Mouse (Mus musculus) neural tube, embryonic 15.5 days (tissue): ENCODE results near the gene Mks1. TPM values are rescaled to one million over a fixed set of nuclear protein-coding genes. Genes with fewer than 3 reads are reported as not detected.

Experiments used
- ATAC-seq: fragments of 200-750 bp; cut with Nextera tagmentation; 2 replicates; pipeline ENCODE4 v1.8.0; 2017; ENCODE audit warnings: mild to moderate bottlenecking, moderate TSS enrichment, moderate library complexity; ENCODE audit not compliant: low FRiP score
- H3K27ac ChIP-seq: fragments of 300-500 bp; sonication (generic); replicated peaks from 2 replicates; pipeline ENCODE4 v1.5.1; 2015; ENCODE audit warnings: mild to moderate bottlenecking, inconsistent platforms
- H3K27me3 ChIP-seq: fragments of 300-500 bp; sonication (generic); replicated peaks from 2 replicates; pipeline ENCODE4 v1.6.1; 2015; ENCODE audit warnings: inconsistent platforms
- H3K36me3 ChIP-seq: fragments of 300-500 bp; sonication (generic); 2 replicates; pipeline ENCODE4 v1.6.1; 2015; ENCODE audit warnings: inconsistent platforms
- H3K4me1 ChIP-seq: fragments of 300-500 bp; sonication (generic); 2 replicates; pipeline ENCODE4 v1.6.1; 2015; ENCODE audit warnings: inconsistent platforms
- H3K4me2 ChIP-seq: fragments of 300-500 bp; sonication (generic); 2 replicates; pipeline ENCODE4 v1.6.1; 2015; ENCODE audit warnings: inconsistent platforms, mild to moderate bottlenecking, moderate library complexity
- H3K4me3 ChIP-seq: fragments of 300-500 bp; sonication (generic); replicated peaks from 2 replicates; pipeline ENCODE4 v1.5.1; 2015; ENCODE audit warnings: mild to moderate bottlenecking, inconsistent platforms
- H3K9ac ChIP-seq: fragments of 300-500 bp; sonication (generic); replicated peaks from 2 replicates; pipeline ENCODE4 v1.6.1; 2015; ENCODE audit warnings: mild to moderate bottlenecking, inconsistent platforms
- H3K9me3 ChIP-seq: fragments of 300-500 bp; sonication (generic); replicated peaks from 2 replicates; pipeline ENCODE4 v1.6.1; 2016; ENCODE audit warnings: inconsistent platforms
- WGBS: fragments of 180-500 bp; shearing (Covaris S2); methylation state at CpG from one replicate; pipeline ENCODE4 v1.1.7; 2015; ENCODE audit warnings: mixed read lengths; 5-methylcytosine and 5-hydroxymethylcytosine counted together
- polyA plus RNA-seq: library from polyadenylated mRNA; unstranded; fragments of >200 nt; fragmentation: Nextera tagmentation; extraction: Ambion mirVana; gene quantifications from 2 replicates; pipeline ENCODE4 v1.2.1, GENCODE M21; 2015

Gene Mks1
- polyA plus RNA-seq, 1 experiment from 2014 or later = 12.1 TPM

DNA sequence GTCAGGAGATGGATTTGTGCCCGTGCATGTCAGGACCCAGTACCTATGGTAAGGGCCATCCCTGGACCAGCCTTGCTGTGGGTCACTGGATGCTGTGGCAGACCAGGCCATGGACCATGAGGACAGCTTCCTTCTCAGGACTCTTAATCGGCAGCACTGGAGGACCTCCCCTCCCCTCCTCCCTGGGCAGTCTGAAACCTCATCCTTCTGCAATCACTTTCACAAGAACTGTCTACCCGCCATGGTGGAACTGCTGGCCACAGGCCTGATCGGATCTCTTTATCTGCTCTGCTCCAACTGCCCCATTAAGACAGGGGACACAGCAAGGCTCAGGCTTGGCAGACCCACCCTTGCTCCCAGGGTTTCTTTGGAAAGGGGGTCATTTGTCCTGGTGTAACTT lies 28.7 kb downstream of the Mks1 start:
- H3K27ac ChIP-seq = no peak overlapping the region
- WGBS = 74% methylated on average over 4 of the region's 4 CpGs
- H3K4me2 ChIP-seq = no peak overlapping the region
- no peaks in the 10 kb centered on the region for H3K27me3 ChIP-seq
- no peaks in the 10 kb centered on the region for H3K9me3 ChIP-seq
- H3K9ac ChIP-seq = no peak overlapping the region
- no peak for ATAC-seq
- H3K4me3 ChIP-seq = no peak overlapping the region
- H3K36me3 ChIP-seq = no peaks in the 10 kb centered on the region
- peaks cover 8% of the 10 kb centered on the region for H3K4me1 ChIP-seq

DNA sequence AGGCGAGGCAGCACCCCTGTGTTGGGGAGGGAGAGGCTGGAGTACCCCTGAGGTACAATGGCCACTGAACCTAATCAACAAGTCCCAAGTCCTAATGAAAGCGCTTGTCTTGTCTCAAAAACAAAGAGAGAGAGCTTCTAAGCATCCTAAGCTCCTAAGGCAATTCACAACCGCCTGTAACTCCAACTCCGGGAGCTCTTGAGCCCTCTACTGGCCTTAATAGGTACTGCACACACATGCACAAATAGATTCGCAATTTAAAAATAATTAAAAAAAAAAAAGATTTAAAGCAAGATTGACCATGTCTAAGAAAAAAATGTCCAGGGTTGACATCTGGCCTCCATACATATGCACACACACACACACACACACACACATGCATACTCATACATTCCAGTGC lies 30.5 kb downstream of the Mks1 start:
- Histone ChIP-seq H3K9ac (no peak overlapping the region), H3K27me3 (no peaks in the 10 kb centered on the region), H3K36me3 (no peaks in the 10 kb centered on the region), H3K4me2 (no peak overlapping the region), H3K9me3 (no peaks in the 10 kb centered on the region), H3K4me1 (peaks cover 8% of the 10 kb centered on the region), H3K27ac (no peak overlapping the region), H3K4me3 (no peak overlapping the region)
- ATAC-seq = no peak
- WGBS = 52% methylated on average over 5 of the region's 5 CpGs

DNA sequence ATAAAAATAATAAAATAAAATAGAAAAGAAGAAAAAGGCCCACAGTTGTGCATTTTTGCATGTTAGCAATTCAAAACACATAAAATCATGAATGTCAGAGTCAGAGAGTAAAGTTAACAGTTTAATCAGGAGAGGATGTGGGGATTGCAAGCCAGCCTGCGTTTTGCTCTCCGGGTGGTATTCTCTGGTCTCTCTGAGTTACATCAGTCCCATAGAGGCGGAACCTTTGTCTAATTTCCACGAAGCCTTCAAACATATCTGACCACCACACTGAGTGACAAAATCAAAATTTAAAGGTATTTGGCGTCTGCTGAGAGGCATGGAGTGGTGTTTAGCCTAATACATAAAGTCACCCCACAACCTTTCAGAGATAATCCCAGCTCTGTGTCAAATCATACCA lies 31.8 kb downstream of the Mks1 start:
- Histone ChIP-seq H3K4me3 (no peak overlapping the region), H3K9me3 (no peaks in the 10 kb centered on the region), H3K27ac (no peak overlapping the region), H3K36me3 (no peaks in the 10 kb centered on the region), H3K4me1 (peaks cover 4% of the 10 kb centered on the region), H3K27me3 (no peaks in the 10 kb centered on the region), H3K9ac (no peak overlapping the region), H3K4me2 (no peak overlapping the region)
- no peak for ATAC-seq
- WGBS = 80% methylated on average over 5 of the region's 5 CpGs

DNA sequence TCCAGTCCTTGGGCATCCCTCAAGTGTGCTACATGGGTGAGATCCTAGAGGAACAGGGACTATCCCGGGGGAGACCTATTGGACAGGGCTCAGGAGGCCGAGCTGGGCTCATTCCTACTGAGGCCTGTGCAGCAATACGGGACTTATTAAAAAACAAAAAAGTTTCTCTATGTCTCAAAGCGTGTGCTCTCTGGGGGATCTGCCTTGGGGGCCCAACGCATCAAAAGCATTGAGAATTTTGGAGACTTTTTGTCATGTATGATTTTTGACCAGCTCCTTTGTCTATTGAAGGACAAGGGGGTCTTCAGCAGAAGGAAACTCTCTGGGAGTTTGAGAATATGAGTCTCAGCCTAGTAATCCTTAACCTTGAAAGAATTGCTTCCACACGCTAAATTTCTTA lies 39.2 kb downstream of the Mks1 start, which contains the start of gene Olfr462:
TSS of gene Olfr462 (minus strand) at position 101 of the 400 bp plus-strand sequence.
- no peaks in the 10 kb centered on the region for H3K9me3 ChIP-seq
- no peaks in the 10 kb centered on the region for H3K27me3 ChIP-seq
- no peak within 1 kb of the TSS for H3K27ac ChIP-seq
- no peak for ATAC-seq
- WGBS = 95% methylated on average over 6 of the region's 6 CpGs
- no peaks in the 10 kb centered on the region for H3K36me3 ChIP-seq
- no peaks in the 10 kb centered on the region for H3K4me1 ChIP-seq
- H3K4me3 ChIP-seq = no peak within 1 kb of the TSS
- H3K4me2 ChIP-seq = no peak within 1 kb of the TSS
- no peak within 1 kb of the TSS for H3K9ac ChIP-seq

DNA sequence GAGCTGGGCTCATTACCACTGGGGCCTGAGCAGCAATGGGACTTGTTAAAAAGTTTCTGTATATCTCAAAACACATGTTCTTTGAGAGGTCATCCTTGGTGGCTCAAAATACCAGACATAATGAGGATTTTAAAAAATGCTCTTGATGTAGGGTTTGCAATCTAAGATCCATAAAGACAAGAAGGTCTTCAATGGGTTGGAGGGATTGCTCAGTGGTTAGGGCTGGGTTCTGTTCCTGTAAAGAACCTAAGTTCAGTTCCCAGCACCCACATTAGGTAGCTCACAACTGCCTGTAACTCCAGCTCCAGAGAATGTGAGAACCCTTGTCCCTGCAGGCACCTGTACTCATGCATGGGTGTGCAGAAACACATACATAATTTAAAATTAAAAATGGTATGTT lies 44.3 kb downstream of the Mks1 start, which contains the start of gene Olfr463:
TSS of gene Olfr463 (minus strand) at position 101 of the 400 bp plus-strand sequence.
- Histone ChIP-seq H3K9ac (no peak within 1 kb of the TSS), H3K4me3 (no peak within 1 kb of the TSS), H3K36me3 (no peaks in the 10 kb centered on the region), H3K27me3 (no peaks in the 10 kb centered on the region), H3K9me3 (no peaks in the 10 kb centered on the region), H3K4me1 (no peaks in the 10 kb centered on the region), H3K27ac (no peak within 1 kb of the TSS), H3K4me2 (no peak within 1 kb of the TSS)
- no peak for ATAC-seq

DNA sequence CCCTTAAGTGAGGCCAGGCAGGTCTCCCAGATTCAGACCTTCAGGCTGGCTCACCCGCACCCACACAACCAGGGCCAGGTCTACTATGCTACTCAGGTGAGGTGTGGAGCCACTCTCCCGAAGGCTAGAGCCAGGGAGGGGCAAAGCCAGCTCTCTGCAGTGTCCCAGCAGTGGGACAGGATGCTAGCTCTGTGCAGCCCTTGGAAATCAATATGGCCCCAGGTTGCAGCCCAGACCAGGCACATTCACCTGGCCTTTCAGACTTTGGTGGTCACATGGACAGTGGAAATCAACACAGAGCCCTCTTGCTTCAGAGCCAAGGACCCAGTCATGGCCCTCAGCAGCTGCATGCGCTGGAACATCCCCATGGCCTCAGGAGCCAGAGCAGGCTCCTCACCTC lies 51.3 kb downstream of the Mks1 start:
- no peak overlapping the region for H3K9ac ChIP-seq
- H3K4me3 ChIP-seq = no peak overlapping the region
- H3K4me2 ChIP-seq = no peak overlapping the region
- no peaks in the 10 kb centered on the region for H3K9me3 ChIP-seq
- no peak overlapping the region for H3K27ac ChIP-seq
- H3K36me3 ChIP-seq = no peaks in the 10 kb centered on the region
- 83% methylated on average over 3 of the region's 3 CpGs for WGBS
- ATAC-seq = no peak
- no peaks in the 10 kb centered on the region for H3K27me3 ChIP-seq
- H3K4me1 ChIP-seq = no peaks in the 10 kb centered on the region

Other genes starting within 250 kb of the Mks1 start
- gene Hsf5, start 236.1 kb upstream of the Mks1 start, polyA plus RNA-seq = 0.38 and 0.49 TPM in 2 replicates
- gene Rnf43, start 190.5 kb upstream of the Mks1 start, polyA plus RNA-seq = 0.54 and 2.6 TPM in 2 replicates
- gene Supt4a, start 115.7 kb upstream of the Mks1 start, polyA plus RNA-seq = 129 and 144 TPM in 2 replicates
- 34.5 and 43.8 TPM in 2 replicates for gene Tspoap1, start 92.7 kb upstream of the Mks1 start, polyA plus RNA-seq
- gene Mpo, start 59.6 kb upstream of the Mks1 start, polyA plus RNA-seq = 0.51 and 2.5 TPM in 2 replicates
- 1.0 and 2.7 TPM in 2 replicates for gene Lpo, start 24.9 kb upstream of the Mks1 start, polyA plus RNA-seq
- gene Epx, start 22.3 kb downstream of the Mks1 start, polyA plus RNA-seq = 0.28 and 0.42 TPM in 2 replicates
- not detected in 2 replicates for gene Olfr462, start 39.1 kb downstream of the Mks1 start, polyA plus RNA-seq
- gene Olfr463, start 44.2 kb downstream of the Mks1 start, polyA plus RNA-seq = not detected in 2 replicates
- 0.08 and 0.13 TPM in 2 replicates for gene Olfr464, start 67.8 kb downstream of the Mks1 start, polyA plus RNA-seq
- gene Dynll2, start 134.3 kb downstream of the Mks1 start, polyA plus RNA-seq = 57.6 and 76.0 TPM in 2 replicates
- 183 and 211 TPM in 2 replicates for gene Srsf1, start 194.2 kb downstream of the Mks1 start, polyA plus RNA-seq
- 35.0 and 39.1 TPM in 2 replicates for gene Vezf1, start 215.1 kb downstream of the Mks1 start, polyA plus RNA-seq
- 40.6 and 49.0 TPM in 2 replicates for gene Cuedc1, start 244.8 kb downstream of the Mks1 start, polyA plus RNA-seq